Mouse (Mus musculus): ENCODE measurements around the gene Rras. TPM values are rescaled to one million over a fixed set of nuclear protein-coding genes. Genes with fewer than 3 reads are reported as not detected.
"Not testable (repeated sequence)": the region's sequence is repeated elsewhere in the genome, so short reads cannot be mapped to it uniquely, and the experiment has no call there.

Gene Rras
- total RNA-seq, 2 experiments from 2014 or later: 1.1 to 6.1 TPM

- ATAC-seq (replicated peaks; ENCODE audit: poor library complexity): no peak
Observed at GRCm38 (mm10) chr7:44999753-45000152, 18.0 kb upstream of the Rras start.

DNA sequence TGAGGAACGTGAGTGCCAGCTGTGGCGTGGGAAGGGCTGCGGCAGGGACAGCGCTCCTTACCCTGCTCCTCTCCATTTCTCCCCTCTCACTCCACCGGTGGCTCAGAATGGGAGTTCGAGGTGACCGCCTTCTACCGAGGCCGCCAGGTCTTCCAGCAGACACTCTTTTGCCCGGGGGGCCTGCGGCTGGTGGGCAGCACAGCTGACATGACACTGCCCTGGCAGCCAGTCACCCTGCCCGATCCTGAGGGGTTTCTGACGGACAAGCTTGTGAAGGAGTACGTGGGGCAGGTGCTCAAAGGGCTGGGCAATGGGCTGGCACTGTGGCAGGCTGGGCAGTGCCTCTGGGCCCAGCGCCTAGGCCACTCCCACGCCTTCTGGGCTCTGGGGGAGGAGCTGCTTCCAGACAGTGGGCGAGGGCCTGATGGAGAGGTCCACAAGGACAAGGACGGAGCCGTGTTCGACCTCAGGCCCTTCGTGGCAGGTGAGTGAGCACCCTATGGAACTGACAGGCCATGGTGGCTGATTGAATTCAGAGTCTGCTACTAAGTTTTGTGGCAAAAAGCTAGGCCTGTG, 17.1 kb upstream of the Rras start:
- ATAC-seq (replicated peaks; ENCODE audit: poor library complexity): no peak

- no peak for ATAC-seq (replicated peaks; ENCODE audit: poor library complexity)
Observed at GRCm38 (mm10) chr7:45002440-45002839, 15.3 kb upstream of the Rras start.

- peak; percentile 39 for ATAC-seq (replicated peaks; ENCODE audit: poor library complexity)
Observed at GRCm38 (mm10) chr7:45004546-45004945, 13.2 kb upstream of the Rras start.

DNA sequence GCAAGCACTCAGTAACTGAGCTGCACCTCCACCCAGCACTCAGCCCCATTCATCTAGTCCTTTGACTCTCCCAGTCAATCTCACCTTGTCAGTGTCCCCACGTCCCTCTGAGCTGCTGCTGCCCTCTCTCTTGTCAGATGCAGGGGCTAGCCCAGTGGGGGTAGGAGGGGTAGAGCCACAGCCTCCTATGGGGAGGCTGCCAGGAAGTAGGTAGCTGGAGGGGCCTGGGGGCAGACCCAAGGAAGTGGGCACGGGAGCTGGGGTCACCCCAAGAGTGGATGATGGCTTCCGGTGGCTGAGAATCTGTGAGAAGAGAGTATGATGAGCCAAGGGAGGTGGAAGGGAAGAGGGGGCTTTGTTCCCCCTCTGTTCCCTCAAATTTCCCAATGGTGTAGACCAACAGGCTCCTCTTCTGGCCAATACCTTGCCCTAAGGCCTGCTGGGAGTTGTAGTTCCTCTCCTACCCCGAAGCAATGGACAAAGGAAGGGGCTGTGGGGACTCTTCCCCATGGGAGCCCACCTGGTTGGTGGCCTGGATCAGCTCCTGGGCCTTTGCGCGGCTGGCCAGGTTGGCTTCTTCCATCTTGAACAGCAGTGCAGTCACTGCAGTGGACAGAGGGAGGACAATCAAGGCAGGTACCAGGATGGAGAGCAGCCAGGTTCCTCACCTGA, 12.3 kb upstream of the Rras start:
- no peak for ATAC-seq (replicated peaks; ENCODE audit: poor library complexity)

- no peak for ATAC-seq (replicated peaks; ENCODE audit: poor library complexity)
Observed at GRCm38 (mm10) chr7:45006503-45006902, 11.3 kb upstream of the Rras start.

GRCm38 (mm10) chr7:45007141-45007540, 10.6 kb upstream of the Rras start:
- no peak for ATAC-seq (replicated peaks; ENCODE audit: poor library complexity)

GRCm38 (mm10) chr7:45007846-45008245, 9.9 kb upstream of the Rras start:
- no peak for ATAC-seq (replicated peaks; ENCODE audit: poor library complexity)

GRCm38 (mm10) chr7:45008411-45008810, 9.3 kb upstream of the Rras start:
- ATAC-seq (replicated peaks; ENCODE audit: poor library complexity): no peak

DNA sequence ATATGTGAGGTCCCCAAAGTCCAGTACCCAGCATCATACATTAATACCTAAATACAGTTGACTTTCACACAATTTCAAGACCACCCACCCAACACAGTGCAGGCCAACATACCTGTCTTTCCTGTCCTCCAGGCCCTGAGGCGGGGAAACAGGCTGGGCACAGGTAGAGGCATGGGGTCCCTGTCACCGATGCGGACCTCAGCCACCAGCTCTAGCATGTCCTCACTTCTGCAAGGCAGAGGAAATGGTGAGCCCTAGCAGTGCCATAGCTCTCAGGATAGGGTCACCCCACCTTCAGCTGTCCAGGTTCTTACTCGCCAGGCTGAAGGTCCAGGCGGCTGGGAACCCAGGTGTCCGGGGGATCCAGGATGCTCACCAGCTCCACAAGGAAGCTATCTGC, 5.8 kb upstream of the Rras start:
- no peak for ATAC-seq (replicated peaks; ENCODE audit: poor library complexity)

- no peak for ATAC-seq (replicated peaks; ENCODE audit: poor library complexity)
Observed at GRCm38 (mm10) chr7:45012824-45013223, 4.9 kb upstream of the Rras start.

DNA sequence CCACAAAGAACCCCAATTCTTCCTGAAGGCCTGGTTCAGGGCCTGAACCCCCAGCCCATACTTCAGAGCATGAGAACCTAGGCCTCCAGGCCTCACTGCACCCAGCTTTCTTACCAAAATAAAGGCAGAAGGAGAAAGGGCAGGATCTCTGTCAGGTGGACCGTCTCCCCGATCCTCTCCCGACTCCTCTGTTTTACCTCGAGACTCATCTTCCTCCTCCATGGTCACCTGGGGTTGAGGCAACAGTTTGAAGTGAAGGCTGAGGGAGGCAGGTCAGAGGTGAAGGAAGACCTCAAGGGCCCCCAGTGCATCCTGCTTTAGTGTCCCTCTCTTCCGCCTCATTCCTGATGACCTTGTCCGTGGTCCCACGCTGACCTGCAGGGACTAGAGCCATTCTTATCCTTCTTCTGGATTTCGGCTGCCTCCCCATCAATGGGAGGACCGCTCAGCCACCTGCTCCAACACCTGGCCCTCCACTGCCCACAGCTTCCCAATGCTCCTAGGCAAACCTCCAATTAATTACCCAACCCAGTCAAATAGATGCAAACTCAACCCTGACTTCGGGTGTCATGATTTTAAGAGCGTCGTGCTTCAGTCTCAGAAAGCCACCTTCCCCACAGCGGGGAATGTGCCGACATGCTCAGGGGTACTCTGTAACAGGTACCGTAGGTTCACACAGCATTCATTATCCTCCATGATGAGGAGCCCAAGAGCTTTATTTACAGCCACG, 4.2 kb upstream of the Rras start:
- no peak for ATAC-seq (replicated peaks; ENCODE audit: poor library complexity)

DNA sequence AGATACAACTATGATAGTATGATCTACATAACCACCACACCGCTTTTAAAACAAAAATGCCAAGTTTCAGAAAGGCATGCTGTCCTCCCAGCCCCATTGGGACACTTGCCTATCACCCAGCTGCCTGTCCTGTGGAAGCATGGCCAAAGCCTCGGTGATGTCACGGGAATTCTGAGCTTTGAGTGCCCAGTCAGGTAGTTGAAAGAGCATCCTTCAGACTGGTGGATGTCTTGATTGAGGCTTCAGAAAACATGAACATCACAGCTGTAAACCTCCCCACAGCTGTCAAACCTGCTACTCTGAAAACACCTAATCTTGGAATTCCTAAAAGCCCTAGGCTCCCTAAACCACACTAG, 3.7 kb upstream of the Rras start:
- ATAC-seq (replicated peaks; ENCODE audit: poor library complexity): no peak

- no peak for ATAC-seq (replicated peaks; ENCODE audit: poor library complexity)
Observed at GRCm38 (mm10) chr7:45015344-45015956, 2.3 kb upstream of the Rras start.

DNA sequence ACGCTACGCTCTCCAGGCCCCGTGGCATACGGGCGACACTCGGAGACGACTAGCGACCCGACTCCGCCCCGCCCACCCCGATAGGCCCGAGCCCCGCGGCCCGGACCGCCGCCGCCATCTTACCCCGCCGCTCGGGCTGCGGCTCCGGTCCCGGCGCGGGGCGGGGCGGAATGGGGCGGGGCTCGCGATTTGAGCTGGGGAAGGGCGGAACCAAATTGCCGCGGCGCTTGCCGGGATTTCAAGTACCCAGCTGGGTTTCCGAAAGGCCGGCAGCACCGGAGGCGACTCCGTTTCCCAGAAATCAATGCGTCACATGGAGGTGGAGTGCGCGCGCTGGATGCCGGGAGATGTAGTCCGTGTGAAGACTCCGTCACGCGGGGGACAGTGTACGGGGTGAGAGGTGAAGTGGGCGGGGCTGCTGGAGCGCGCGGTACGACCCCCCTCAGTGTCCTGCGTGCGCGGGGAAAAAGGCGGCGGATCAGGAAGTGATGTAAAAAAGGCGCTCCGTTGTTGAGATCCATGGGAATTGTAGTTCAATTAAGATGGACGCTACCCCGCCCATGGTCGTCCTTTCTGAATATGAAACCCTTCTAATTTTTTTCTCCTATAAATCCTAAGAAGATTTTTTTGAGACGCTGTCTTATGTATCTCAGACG, 1.7 kb upstream of the Rras start, which contains the start of gene Scaf1:
Scaf1 (minus strand) TSS at position 407 of the 656 bp plus-strand sequence.
- peak; percentile 75 for ATAC-seq (replicated peaks; ENCODE audit: poor library complexity)

- ATAC-seq (replicated peaks; ENCODE audit: poor library complexity): no peak
Observed at GRCm38 (mm10) chr7:45016761-45017160, 1.0 kb upstream of the Rras start.

DNA sequence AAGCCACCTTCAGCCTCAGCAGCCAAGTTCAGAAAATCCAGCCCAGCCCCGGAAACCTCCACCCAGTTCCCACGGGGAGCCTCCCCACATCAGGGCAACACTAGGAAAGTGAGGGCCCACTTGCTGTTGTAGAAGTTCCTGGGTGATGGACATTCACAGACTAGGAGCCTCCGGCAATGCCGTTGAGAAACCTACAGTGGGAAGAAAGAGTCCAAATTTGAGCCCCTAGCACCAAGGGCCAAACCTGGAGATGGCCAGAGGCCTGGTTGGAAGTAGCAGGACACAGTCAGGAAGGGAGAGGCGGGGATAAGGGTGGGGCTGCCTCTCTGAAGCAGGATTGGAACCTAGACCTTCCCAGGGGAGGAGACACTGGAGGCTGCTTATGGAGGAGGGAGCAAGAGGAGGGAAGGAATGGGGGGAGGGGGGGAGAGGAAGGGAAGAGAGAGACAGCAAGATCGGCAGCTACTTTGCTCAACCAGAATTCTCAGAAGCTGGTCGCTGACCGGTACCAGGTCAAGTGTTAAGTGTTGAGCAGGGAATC, 1.3 kb downstream of the Rras start:
- ATAC-seq (replicated peaks; ENCODE audit: poor library complexity): no peak

DNA sequence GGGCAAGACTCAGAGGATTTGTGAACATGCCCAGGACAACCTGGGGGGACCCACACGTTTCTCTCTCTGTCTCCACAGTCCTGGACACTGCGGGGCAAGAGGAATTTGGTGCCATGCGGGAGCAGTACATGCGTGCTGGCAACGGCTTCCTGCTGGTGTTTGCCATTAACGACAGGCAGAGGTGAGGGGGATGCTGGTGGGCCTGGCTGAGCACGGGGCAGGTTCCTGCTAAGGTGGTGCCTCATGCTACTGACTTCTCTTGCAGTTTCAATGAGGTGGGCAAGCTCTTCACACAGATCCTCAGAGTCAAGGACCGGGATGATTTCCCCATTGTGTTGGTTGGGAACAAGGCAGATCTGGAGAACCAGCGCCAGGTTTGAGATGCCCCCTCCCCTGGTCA, 2.5 kb downstream of the Rras start:
- ATAC-seq (replicated peaks; ENCODE audit: poor library complexity): no peak

DNA sequence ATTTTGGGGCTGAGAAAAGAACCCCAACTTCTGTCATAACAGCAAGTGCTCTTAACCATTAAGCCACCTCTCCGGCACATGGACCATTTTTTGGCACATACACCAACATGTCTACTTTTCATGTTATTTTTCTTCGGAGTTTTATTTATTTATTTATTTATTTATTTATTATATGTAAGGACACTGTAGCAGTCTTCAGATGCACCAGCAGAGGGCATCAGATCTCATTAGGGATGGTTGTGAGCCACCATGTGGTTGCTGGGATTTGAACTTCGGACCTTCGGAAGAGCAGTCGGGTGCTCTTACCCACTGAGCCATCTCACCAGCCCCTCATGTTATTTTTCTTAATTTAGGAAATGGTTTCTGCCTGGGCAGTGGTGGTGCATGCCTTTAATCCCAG, 6.0 kb downstream of the Rras start:
- not testable (repeated sequence) for ATAC-seq (replicated peaks; ENCODE audit: poor library complexity)

- no peak; the same call in 1 of the 2 replicates for ATAC-seq (replicated peaks; ENCODE audit: poor library complexity)
Observed at GRCm38 (mm10) chr7:45024281-45025248, 6.8 kb downstream of the Rras start.

Measured in megakaryocyte progenitor cell, adult 5-6 weeks (primary cell).